Mouse (Mus musculus): Measurements from ENCODE around the gene Hoxd10. TPM values are rescaled to one million over a fixed set of nuclear protein-coding genes. Genes with fewer than 3 reads are reported as not detected.

The Hoxd10 gene
- polyA plus RNA-seq, 1 experiment from 2014 or later: not detected

DNA sequence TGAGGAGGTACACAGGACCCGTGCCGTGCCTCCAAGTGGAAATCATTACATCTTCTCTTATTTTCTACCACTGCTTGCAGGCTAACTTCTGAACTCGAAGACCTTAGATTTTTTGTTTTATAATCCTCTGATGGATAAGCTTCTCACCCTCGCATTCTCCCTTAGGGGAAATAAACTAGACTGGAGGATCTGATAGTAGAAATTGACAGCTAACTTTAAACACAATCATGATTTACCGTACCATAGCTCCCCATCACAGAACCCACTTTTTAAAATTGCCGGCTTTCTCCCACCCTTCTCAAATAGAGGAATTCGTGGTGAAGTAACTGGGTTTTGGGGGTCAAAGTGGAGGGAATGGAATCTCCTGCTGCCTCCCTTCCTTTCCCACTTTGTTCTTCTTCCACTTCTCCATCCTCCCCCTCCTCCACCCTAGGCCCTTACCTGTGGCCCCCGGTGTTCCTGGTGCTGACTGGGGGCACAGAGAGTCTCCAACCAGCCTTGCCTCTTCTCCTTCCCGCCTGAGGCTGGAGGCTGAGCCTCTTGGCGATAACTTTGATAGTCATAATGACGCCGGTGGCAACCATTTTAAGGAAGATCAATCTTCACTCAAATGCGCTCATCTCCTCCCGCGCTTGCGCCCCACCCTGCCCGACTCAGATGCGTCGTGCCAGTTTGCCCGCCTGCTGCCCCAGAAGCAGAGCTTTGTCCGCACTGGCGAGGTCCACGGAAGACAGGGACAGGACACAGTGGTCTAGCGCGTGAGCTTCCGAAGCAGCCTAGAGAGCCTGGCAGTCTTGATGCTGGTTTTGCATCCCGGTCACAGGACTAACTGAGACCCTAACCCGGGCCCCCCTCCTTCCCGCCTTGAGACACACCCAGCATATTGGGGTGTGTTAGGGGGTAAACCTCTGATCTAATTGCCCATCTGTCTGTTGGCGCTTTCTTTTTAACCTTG, 31.0 kb upstream of the Hoxd10 start:
- Histone ChIP-seq H3K4me3 (ENCODE audit: low read depth, low read length) (no peak overlapping the region), H3K36me3 (replicated peaks; ENCODE audit: control insufficient read depth, insufficient read depth, low read depth, low read length) (no peaks in the 10 kb centered on the region), H3K4me2 (ENCODE audit: low read depth, low read length) (no peak overlapping the region), H3K27me3 (ENCODE audit: control insufficient read depth, insufficient read depth, low read length) (peaks cover 74% of the 10 kb centered on the region), H3K9me3 (replicated peaks; ENCODE audit: control insufficient read depth, low read length) (no peaks in the 10 kb centered on the region), H3K9ac (replicated peaks; ENCODE audit: low read length) (no peak overlapping the region), H3K27ac (replicated peaks; ENCODE audit: low read depth, low read length) (no peak overlapping the region), H3K4me1 (ENCODE audit: control insufficient read depth, insufficient read depth, low read length) (no peaks in the 10 kb centered on the region; the same call in 1 of the 2 replicates)
- DNase-seq (ENCODE audit: low spot score) (peak; percentile 13), ATAC-seq (replicated peaks; ENCODE audit: insufficient number of reproducible peaks, low FRiP score, low TSS enrichment, low read depth) (no peak)
- 4% methylated on average over 30 of the region's 30 CpGs for WGBS

DNA sequence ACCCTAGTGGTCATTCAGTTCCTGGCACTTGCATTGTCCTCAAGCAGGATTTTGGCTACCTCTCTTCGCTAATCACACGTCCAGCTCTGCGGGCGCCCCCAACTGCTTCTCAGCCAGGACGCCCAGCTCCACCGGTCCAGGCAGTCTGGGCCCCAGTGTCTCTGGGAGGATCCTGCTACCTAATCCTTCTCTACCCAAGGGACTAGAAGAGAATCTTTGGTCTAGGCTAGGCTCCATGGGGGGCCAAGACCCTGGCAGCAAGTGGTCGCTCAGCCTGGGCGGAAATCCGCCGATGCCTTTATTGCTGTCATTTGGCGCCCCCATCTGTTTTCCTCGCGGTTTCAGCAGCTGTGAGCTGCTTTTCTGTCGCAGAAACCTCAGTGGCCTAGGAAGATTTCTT, 30.0 kb upstream of the Hoxd10 start:
- DNase-seq (ENCODE audit: low spot score) (peak; percentile 83), ATAC-seq (replicated peaks; ENCODE audit: insufficient number of reproducible peaks, low FRiP score, low TSS enrichment, low read depth) (no peak; the same call in 1 of the 2 replicates)
- Histone ChIP-seq H3K9me3 (replicated peaks; ENCODE audit: control insufficient read depth, low read length) (no peaks in the 10 kb centered on the region), H3K9ac (replicated peaks; ENCODE audit: low read length) (no peak overlapping the region), H3K27me3 (ENCODE audit: control insufficient read depth, insufficient read depth, low read length) (peaks cover 73% of the 10 kb centered on the region), H3K4me2 (ENCODE audit: low read depth, low read length) (no peak overlapping the region), H3K36me3 (replicated peaks; ENCODE audit: control insufficient read depth, insufficient read depth, low read depth, low read length) (no peaks in the 10 kb centered on the region), H3K4me3 (ENCODE audit: low read depth, low read length) (no peak overlapping the region), H3K4me1 (ENCODE audit: control insufficient read depth, insufficient read depth, low read length) (no peaks in the 10 kb centered on the region; the same call in 1 of the 2 replicates), H3K27ac (replicated peaks; ENCODE audit: low read depth, low read length) (no peak overlapping the region)
- 0% methylated on average over 14 of the region's 14 CpGs for WGBS

- no peak overlapping the region for H3K4me3 ChIP-seq (ENCODE audit: low read depth, low read length)
- H3K27ac ChIP-seq (replicated peaks; ENCODE audit: low read depth, low read length): no peak overlapping the region
- no peaks in the 10 kb centered on the region for H3K36me3 ChIP-seq (replicated peaks; ENCODE audit: control insufficient read depth, insufficient read depth, low read depth, low read length)
- WGBS: 2% methylated on average over 18 of the region's 18 CpGs
- ATAC-seq (replicated peaks; ENCODE audit: insufficient number of reproducible peaks, low FRiP score, low TSS enrichment, low read depth) (no peak), DNase-seq (ENCODE audit: low spot score) (no peak)
- peaks cover 79% of the 10 kb centered on the region for H3K27me3 ChIP-seq (ENCODE audit: control insufficient read depth, insufficient read depth, low read length)
- H3K9ac ChIP-seq (replicated peaks; ENCODE audit: low read length): no peak overlapping the region
- no peak overlapping the region for H3K4me2 ChIP-seq (ENCODE audit: low read depth, low read length)
- H3K9me3 ChIP-seq (replicated peaks; ENCODE audit: control insufficient read depth, low read length): no peaks in the 10 kb centered on the region
- H3K4me1 ChIP-seq (ENCODE audit: control insufficient read depth, insufficient read depth, low read length): peaks cover 5% of the 10 kb centered on the region
Measured at GRCm38 (mm10) chr2:74663291-74663925, 28.3 kb upstream of the Hoxd10 start.

GRCm38 (mm10) chr2:74666411-74666810, 25.3 kb upstream of the Hoxd10 start:
- H3K9me3 ChIP-seq (replicated peaks; ENCODE audit: control insufficient read depth, low read length): no peaks in the 10 kb centered on the region
- 1% methylated on average over 7 of the region's 7 CpGs for WGBS
- no peak overlapping the region for H3K27ac ChIP-seq (replicated peaks; ENCODE audit: low read depth, low read length)
- H3K9ac ChIP-seq (replicated peaks; ENCODE audit: low read length): no peak overlapping the region
- H3K36me3 ChIP-seq (replicated peaks; ENCODE audit: control insufficient read depth, insufficient read depth, low read depth, low read length): no peaks in the 10 kb centered on the region
- DNase-seq (ENCODE audit: low spot score) (no peak), ATAC-seq (replicated peaks; ENCODE audit: insufficient number of reproducible peaks, low FRiP score, low TSS enrichment, low read depth) (no peak)
- no peak overlapping the region for H3K4me3 ChIP-seq (ENCODE audit: low read depth, low read length)
- H3K4me1 ChIP-seq (ENCODE audit: control insufficient read depth, insufficient read depth, low read length): peaks cover 7% of the 10 kb centered on the region
- H3K27me3 ChIP-seq (ENCODE audit: control insufficient read depth, insufficient read depth, low read length): peaks cover 81% of the 10 kb centered on the region
- H3K4me2 ChIP-seq (ENCODE audit: low read depth, low read length): no peak overlapping the region

- peaks cover 79% of the 10 kb centered on the region for H3K27me3 ChIP-seq (ENCODE audit: control insufficient read depth, insufficient read depth, low read length)
- H3K27ac ChIP-seq (replicated peaks; ENCODE audit: low read depth, low read length): no peak overlapping the region
- no peak for DNase-seq (ENCODE audit: low spot score)
- WGBS: 2% methylated on average over 36 of the region's 36 CpGs
- H3K4me1 ChIP-seq (ENCODE audit: control insufficient read depth, insufficient read depth, low read length): peaks cover 7% of the 10 kb centered on the region
- H3K36me3 ChIP-seq (replicated peaks; ENCODE audit: control insufficient read depth, insufficient read depth, low read depth, low read length): no peaks in the 10 kb centered on the region
- ATAC-seq (replicated peaks; ENCODE audit: insufficient number of reproducible peaks, low FRiP score, low TSS enrichment, low read depth): no peak
- no peak overlapping the region for H3K4me2 ChIP-seq (ENCODE audit: low read depth, low read length)
- H3K4me3 ChIP-seq (ENCODE audit: low read depth, low read length): no peak overlapping the region; the same call in 1 of the 2 replicates
- H3K9ac ChIP-seq (replicated peaks; ENCODE audit: low read length): no peak overlapping the region
- H3K9me3 ChIP-seq (replicated peaks; ENCODE audit: control insufficient read depth, low read length): no peaks in the 10 kb centered on the region
Measured at GRCm38 (mm10) chr2:74667191-74667841, 24.4 kb upstream of the Hoxd10 start.

GRCm38 (mm10) chr2:74667842-74668357, 23.8 kb upstream of the Hoxd10 start, which contains the start of gene Hoxd13:
Gene Hoxd13 (plus strand): TSS chr2:74668310.
- Histone ChIP-seq H3K4me1 (ENCODE audit: control insufficient read depth, insufficient read depth, low read length) (peaks cover 7% of the 10 kb centered on the region), H3K36me3 (replicated peaks; ENCODE audit: control insufficient read depth, insufficient read depth, low read depth, low read length) (no peaks in the 10 kb centered on the region), H3K4me3 (ENCODE audit: low read depth, low read length) (peak within 1 kb of the TSS; percentile 32), H3K27me3 (ENCODE audit: control insufficient read depth, insufficient read depth, low read length) (peaks cover 80% of the 10 kb centered on the region), H3K9me3 (replicated peaks; ENCODE audit: control insufficient read depth, low read length) (no peaks in the 10 kb centered on the region), H3K4me2 (ENCODE audit: low read depth, low read length) (peak within 1 kb of the TSS; percentile 51), H3K9ac (replicated peaks; ENCODE audit: low read length) (no peak within 1 kb of the TSS; the same call in 1 of the 2 replicates), H3K27ac (replicated peaks; ENCODE audit: low read depth, low read length) (no peak within 1 kb of the TSS)
- ATAC-seq (replicated peaks; ENCODE audit: insufficient number of reproducible peaks, low FRiP score, low TSS enrichment, low read depth) (no peak; the same call in 1 of the 2 replicates), DNase-seq (ENCODE audit: low spot score) (no peak)
- WGBS: 2% methylated on average over 23 of the region's 51 CpGs

- Histone ChIP-seq H3K27ac (replicated peaks; ENCODE audit: low read depth, low read length) (no peak overlapping the region), H3K9me3 (replicated peaks; ENCODE audit: control insufficient read depth, low read length) (no peaks in the 10 kb centered on the region), H3K4me2 (ENCODE audit: low read depth, low read length) (peak overlapping the region; percentile 51), H3K27me3 (ENCODE audit: control insufficient read depth, insufficient read depth, low read length) (peaks cover 78% of the 10 kb centered on the region), H3K4me3 (ENCODE audit: low read depth, low read length) (peak overlapping the region; percentile 32), H3K36me3 (replicated peaks; ENCODE audit: control insufficient read depth, insufficient read depth, low read depth, low read length) (no peaks in the 10 kb centered on the region), H3K4me1 (ENCODE audit: control insufficient read depth, insufficient read depth, low read length) (peaks cover 7% of the 10 kb centered on the region), H3K9ac (replicated peaks; ENCODE audit: low read length) (no peak overlapping the region; the same call in 1 of the 2 replicates)
- DNase-seq (ENCODE audit: low spot score) (no peak), ATAC-seq (replicated peaks; ENCODE audit: insufficient number of reproducible peaks, low FRiP score, low TSS enrichment, low read depth) (no peak; the same call in 1 of the 2 replicates)
- WGBS: 0% methylated on average over 57 of the region's 74 CpGs
Measured at GRCm38 (mm10) chr2:74668370-74669229, 23.1 kb upstream of the Hoxd10 start.

All from embryonic facial prominence, embryonic 11.5 days (tissue).